Mouse (Mus musculus) Muller cell, postnatal 12 days (primary cell): Measurements from ENCODE around the gene Arhgef3.

Experiments
- DNase-seq: peaks from one replicate; pipeline ENCODE4 v3.0.0-alpha.2; 2015; ENCODE audit errors: inconsistent ontology term

The Arhgef3 gene

GRCm38 (mm10) chr14:27164639-27165038, 49.9 kb downstream of the Arhgef3 start:
- DNase-seq = no peak

GRCm38 (mm10) chr14:27166751-27167150, 52.1 kb downstream of the Arhgef3 start:
- DNase-seq = peak; percentile 89

DNA sequence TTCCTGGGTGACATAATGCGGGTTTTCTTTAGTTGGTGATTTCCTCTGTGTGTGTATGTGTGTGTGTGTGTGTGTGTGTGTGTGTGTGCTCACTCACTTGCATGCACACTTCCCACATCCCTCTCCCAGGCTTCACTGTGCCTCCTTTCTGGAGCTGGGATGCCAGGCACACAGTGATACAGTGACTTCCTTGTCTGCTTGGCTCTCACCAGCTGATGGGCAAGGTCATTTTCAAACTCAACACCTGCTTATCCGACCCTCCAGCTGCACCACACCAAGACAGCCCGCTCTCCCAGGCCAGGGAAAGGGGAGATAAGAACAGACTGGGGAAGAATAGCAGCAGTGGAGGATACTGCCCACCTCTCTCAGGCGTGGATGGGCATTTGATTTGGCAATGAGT, 52.5 kb downstream of the Arhgef3 start:
- no peak for DNase-seq

- no peak for DNase-seq
These were observed 53.7 kb downstream of the Arhgef3 start for GRCm38 (mm10) chr14:27168387-27168786.

DNA sequence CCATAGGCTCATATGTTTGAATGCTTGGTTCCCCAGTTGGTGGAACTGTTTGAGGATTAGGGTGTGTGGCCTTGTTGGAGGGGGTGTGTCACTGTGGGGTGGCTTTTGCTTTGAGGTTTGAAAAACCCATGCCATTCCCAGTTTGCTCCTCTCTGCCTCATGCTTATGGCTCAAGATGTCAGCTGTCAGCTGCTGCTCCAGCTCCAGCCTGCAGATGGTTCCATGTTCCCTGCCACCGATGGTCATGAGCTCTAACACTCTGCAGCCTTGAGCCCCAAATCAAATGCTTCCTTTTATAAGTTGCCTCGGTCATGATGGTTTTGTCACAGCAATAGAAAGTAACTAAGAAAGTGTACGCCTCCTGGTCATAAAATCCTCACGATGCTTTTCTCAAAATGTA, 54.6 kb downstream of the Arhgef3 start:
- DNase-seq = no peak

DNA sequence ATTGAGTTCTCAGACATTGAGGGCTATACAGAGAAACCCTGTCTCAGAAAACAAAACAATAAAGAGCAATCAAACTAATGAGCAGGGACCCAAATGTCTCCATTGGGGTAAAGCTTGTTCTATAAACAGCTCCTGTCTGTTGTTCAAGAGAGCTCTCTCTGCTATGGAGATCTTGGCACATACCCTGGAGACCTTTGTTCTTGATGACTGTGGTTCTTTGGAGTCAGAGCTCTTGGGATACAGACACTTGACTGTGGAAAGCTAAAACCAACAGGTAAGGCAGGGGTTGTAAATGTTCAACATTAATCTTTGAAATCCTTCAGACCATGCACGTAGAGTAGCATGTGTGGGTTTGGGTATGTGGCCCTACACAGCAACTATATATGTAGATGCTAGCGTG, 55.7 kb downstream of the Arhgef3 start:
- DNase-seq = no peak

DNA sequence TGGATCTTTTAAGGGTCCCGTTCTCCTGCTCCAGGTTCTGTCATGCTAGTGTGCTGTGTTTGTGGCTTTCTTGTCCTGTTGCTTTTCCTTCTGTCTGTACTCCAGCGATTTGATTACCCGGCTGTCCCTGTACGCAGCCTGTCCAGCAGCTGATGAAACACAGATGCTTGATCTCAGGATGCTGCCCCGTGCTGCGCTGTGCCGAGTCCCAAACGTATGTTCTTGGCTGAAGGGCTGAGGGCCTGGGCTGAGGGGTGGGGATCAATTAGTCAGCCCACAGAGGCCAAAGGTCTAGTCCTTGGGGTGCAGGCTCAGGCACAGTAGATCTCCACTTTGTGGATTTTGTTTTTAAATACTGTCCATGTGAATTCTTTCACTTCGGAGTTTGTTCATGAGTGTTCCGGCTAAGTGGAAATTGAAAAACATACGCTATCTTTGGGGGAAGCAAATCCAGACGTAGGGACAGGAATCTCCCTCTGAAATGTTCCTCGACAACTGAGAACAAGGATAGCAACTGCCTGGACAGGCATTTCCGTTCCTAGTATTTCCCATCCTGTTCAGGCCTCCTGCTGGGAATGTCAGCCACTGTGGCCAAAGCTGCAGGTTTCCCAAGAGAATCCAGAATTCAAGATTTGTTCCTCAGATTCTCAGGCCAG, 56.6 kb downstream of the Arhgef3 start:
- no peak for DNase-seq

- DNase-seq = peak; percentile 86
These were observed 58.6 kb downstream of the Arhgef3 start for GRCm38 (mm10) chr14:27173178-27173803.

- DNase-seq = no peak
These were observed 59.6 kb downstream of the Arhgef3 start for GRCm38 (mm10) chr14:27174188-27174786.

- DNase-seq = peak; percentile 54
These were observed 60.2 kb downstream of the Arhgef3 start for GRCm38 (mm10) chr14:27174831-27175301.

- no peak for DNase-seq
These were observed 60.6 kb downstream of the Arhgef3 start for GRCm38 (mm10) chr14:27175343-27175742.

DNA sequence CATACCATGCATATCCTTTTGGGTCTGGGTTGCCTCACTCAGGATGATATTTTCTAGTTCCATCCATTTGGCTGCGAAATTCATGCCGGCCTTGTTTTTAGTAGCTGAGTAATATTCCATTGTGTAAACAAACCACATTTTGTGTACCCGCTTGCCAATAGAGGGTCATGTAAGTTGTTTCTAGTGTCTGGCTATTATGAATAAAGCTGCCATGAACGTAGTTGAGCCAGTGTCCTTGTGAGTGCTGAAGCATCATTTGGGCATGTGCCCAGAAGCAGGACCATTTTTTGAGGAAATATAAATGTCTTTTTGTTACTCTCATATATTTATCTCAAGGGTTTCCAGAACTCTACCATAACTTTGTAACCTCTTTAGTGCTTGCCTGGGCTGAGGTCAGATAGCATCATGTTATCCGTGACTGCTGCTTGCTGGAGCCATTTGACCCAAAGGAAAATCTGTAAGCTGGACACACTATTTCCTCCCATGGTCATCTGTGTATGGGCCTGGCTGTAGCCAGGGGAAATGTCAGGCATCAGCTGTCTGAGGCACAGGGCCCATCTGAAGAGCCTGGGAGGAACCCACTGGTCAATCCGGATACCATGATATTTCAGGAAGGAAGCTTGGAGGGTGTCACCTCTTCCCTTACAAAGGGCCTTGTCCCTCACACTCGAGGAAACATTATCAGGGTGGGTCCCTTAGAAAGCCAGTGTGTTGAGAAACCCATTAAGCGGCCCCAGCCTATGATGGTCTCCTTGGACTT, 63.3 kb downstream of the Arhgef3 start:
- DNase-seq = no peak

GRCm38 (mm10) chr14:27178560-27178920, 63.8 kb downstream of the Arhgef3 start:
- DNase-seq = no peak

DNA sequence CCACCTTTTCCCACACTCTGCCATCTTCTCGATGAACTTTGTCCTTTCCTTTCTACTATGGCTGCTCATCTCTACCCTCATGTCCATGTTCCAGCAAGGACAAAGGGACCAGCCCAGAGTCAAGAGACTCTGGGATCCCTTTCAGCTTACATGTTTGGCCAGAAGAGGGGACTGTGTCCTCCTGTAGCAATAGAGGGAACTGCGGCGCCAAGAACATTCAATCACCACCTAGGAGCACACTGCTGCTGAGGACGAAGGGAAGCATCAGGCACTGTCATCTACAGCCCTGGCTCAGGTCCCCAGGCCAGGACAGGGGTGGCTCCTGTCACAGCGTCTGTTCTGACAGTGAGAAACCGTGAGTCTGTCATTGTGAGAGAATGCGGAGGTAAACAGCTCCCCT, 65.1 kb downstream of the Arhgef3 start:
- no peak for DNase-seq

DNA sequence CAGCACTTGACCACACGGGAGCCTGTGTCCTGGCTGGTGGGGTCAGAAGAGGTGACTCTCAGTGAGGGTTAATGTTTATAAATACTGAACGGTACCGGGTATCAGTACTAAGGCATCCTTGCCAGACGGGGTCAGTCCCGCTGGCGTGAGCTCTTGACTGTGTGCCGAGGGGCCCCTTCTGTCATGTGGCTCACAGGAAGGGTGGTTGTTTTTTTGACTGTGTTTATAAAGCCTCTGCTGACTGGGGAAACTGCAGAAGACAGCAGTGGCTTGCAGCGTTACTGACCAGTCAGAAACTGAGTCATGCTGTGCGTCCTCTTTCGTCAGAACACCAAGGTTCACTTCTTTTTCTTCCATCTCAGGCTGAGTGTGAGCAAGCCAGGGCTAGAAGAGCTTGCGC, 67.4 kb downstream of the Arhgef3 start:
- no peak for DNase-seq

GRCm38 (mm10) chr14:27182646-27183438, 68.1 kb downstream of the Arhgef3 start:
- DNase-seq = no peak

GRCm38 (mm10) chr14:27183501-27184230, 69.0 kb downstream of the Arhgef3 start:
- peak; percentile 52 for DNase-seq

DNA sequence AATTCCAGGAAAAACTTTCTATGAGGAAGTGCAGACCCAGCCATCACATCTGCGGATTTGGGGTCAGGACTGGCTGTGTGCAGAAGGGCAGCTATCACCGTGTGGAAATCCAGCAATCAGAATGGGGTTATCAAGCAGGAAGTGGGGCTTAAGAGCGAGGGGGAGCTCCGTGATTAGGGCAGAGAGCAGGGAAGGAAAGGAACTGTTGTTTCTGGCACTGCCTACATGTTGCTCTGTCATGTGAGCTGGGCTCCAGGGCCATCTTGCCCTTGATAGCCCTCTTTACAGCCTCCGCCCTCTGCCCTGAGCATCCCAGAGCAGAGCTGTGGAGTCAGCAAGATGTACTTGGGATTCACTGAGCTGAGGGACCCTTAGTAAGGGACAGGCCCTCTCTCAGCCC, 71.2 kb downstream of the Arhgef3 start:
- DNase-seq = no peak

DNA sequence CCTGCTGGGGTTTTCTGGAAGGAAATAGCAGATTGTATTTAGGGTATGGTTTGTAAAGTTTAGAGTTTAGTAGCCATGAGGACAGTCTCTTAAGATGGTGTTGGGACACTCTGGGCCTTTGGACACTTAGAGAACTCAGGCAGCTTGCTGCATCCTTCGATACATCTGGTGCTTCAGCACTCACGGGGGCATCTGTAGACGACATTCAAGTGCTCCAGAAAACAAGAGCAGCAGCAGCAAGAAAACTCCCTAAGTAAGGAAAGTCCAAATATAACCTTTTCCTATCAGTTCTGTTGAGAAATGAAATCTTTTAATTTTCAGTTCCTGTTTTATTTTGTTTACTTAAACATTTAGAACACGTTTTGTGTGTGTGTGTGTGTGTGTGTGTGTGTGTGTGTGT, 71.9 kb downstream of the Arhgef3 start:
- DNase-seq = no peak

GRCm38 (mm10) chr14:27187025-27187424, 72.3 kb downstream of the Arhgef3 start:
- peak; percentile 65 for DNase-seq

GRCm38 (mm10) chr14:27187885-27188284, 73.2 kb downstream of the Arhgef3 start:
- no peak for DNase-seq
